ENCODE assay signal across 16 mouse cellular contexts in genomic region chr8:95782628-95783027, GRCm38 (mm10).
"Had no signal": no experiment of that assay in that cellular context is flagged by ENCODE, and none has a peak within 500 bp of the region (broad histone marks: within the 10 kb centered on the region; RNA-seq: fewer than 3 reads in every experiment).

No protein-coding gene starts in this region.

- ATAC-seq: midbrain, embryonic 15.5 days had no signal

- H3K9me3 ChIP-seq: limb, embryonic 15.5 days; midbrain, embryonic 15.5 days; neural tube, embryonic 13.5 days; stomach, embryonic 15.5 days had no signal

- H3K4me1 ChIP-seq: limb, embryonic 15.5 days; midbrain, embryonic 10.5 days; midbrain, embryonic 15.5 days; neural tube, embryonic 13.5 days; stomach, embryonic 15.5 days had no signal

- H3K4me3 ChIP-seq: limb, embryonic 15.5 days; midbrain, embryonic 10.5 days; midbrain, embryonic 15.5 days; neural tube, embryonic 13.5 days; stomach, embryonic 15.5 days had no signal

- H3K9ac ChIP-seq: limb, embryonic 15.5 days; liver, embryonic 14.5 days; midbrain, embryonic 15.5 days; neural tube, embryonic 13.5 days; stomach, embryonic 15.5 days had no signal

- H3K4me2 ChIP-seq: limb, embryonic 15.5 days; midbrain, embryonic 15.5 days; neural tube, embryonic 13.5 days; stomach, embryonic 15.5 days had no signal

- H3K27ac ChIP-seq: limb, embryonic 15.5 days; liver, embryonic 14.5 days; midbrain, embryonic 10.5 days; midbrain, embryonic 15.5 days; neural tube, embryonic 13.5 days; stomach, embryonic 15.5 days had no signal

- H3K27me3 ChIP-seq: limb, embryonic 15.5 days; midbrain, embryonic 15.5 days; neural tube, embryonic 13.5 days; stomach, embryonic 15.5 days had no signal

- DNase-seq: kidney, adult 8-10 months; kidney, postnatal 14 days; layer of hippocampus, adult 9-11 months; layer of hippocampus, postnatal 36 days; lung, adult 18-20 months; lung, postnatal 4 days; retina, postnatal 1 day; right cerebral cortex, postnatal 4 days; spleen, adult 18-20 months; thymus, postnatal 36 days had no signal
